Comparison of ENCODE assay signal across 10 mouse cellular contexts in the genomic region with DNA sequence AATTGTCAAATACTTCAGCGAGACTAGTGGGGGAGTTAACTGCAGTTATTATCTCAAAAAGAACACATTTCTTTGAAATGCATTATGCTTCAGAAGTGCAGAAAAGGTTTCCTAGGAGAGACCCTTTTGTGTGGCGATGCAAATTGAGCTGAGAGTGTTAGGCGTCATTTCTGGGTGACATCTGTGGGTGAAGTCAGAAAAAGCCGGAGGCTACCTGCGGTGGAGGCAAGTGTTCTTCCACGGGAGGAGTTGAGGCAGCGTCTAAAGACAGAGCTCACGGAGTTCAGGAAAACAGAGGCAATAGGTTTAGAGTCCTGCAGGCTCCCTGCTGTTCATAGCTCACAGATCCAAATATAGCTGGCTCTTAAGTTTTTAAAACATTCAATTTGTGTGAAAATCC. TPM values are rescaled to one million over a fixed set of nuclear protein-coding genes. Genes with fewer than 3 reads are reported as not detected.
DNase-seq lines count a peak whose midpoint lies in the region; ATAC-seq lines count a peak whose summit lies in the region.
"Had no signal": no experiment of that assay in that cellular context is flagged by ENCODE, and none has a peak within 500 bp of the region (broad histone marks: within the 10 kb centered on the region; RNA-seq: fewer than 3 reads in every experiment).

No protein-coding gene starts in this region.

- H3K4me1 ChIP-seq in heart, embryonic 10.5 days: no peaks in the 10 kb centered on the region
- H3K4me1 ChIP-seq in limb, embryonic 12.5 days (replicated peaks): 0 out of 2 replicates have a peak, but pooled peaks cover 3% of the 10 kb centered on the region
- peaks cover 4% of the 10 kb centered on the region for H3K4me1 ChIP-seq in limb, embryonic 10.5 days
- peaks cover 12% of the 10 kb centered on the region for H3K4me1 ChIP-seq in hindbrain, embryonic 13.5 days (replicated peaks)
- peaks cover 17% of the 10 kb centered on the region for H3K4me1 ChIP-seq in neural tube, embryonic 15.5 days

- ATAC-seq in limb, embryonic 12.5 days (ENCODE audit: insufficient number of reproducible peaks, insufficient read depth, low FRiP score, low TSS enrichment, low read depth): no peak
- ATAC-seq in hindbrain, embryonic 13.5 days (ENCODE audit: low FRiP score): no peak
- no peak for ATAC-seq in neural tube, embryonic 15.5 days (ENCODE audit: low FRiP score)
- ATAC-seq: activated CD4-positive, CD25-positive, alpha-beta regulatory T cell, adult 4 months; lung, postnatal 0 days had no signal

- no peak overlapping the region for H3K9ac ChIP-seq in limb, embryonic 12.5 days (replicated peaks)
- peak overlapping the region; percentile 19; the same call in 1 of the 2 replicates for H3K9ac ChIP-seq in hindbrain, embryonic 13.5 days
- H3K9ac ChIP-seq in neural tube, embryonic 15.5 days (replicated peaks): no peak overlapping the region

- H3K27ac ChIP-seq in heart, embryonic 10.5 days: no peak overlapping the region
- no peak overlapping the region for H3K27ac ChIP-seq in limb, embryonic 12.5 days
- H3K27ac ChIP-seq in limb, embryonic 10.5 days: no peak overlapping the region
- no peak overlapping the region for H3K27ac ChIP-seq in hindbrain, embryonic 13.5 days
- H3K27ac ChIP-seq in neural tube, embryonic 15.5 days (replicated peaks): no peak overlapping the region

- H3K36me3 ChIP-seq in heart, embryonic 10.5 days: no peaks in the 10 kb centered on the region
- no peaks in the 10 kb centered on the region for H3K36me3 ChIP-seq in limb, embryonic 12.5 days
- no peaks in the 10 kb centered on the region for H3K36me3 ChIP-seq in limb, embryonic 10.5 days
- H3K36me3 ChIP-seq in hindbrain, embryonic 13.5 days: no peaks in the 10 kb centered on the region
- H3K36me3 ChIP-seq in neural tube, embryonic 15.5 days: no peaks in the 10 kb centered on the region

- 23% methylated on average over 8 of the region's 8 CpGs for WGBS in heart, embryonic 10.5 days
- WGBS in limb, embryonic 12.5 days: 20% methylated on average over 8 of the region's 8 CpGs
- WGBS in limb, embryonic 10.5 days: 21% methylated on average over 8 of the region's 8 CpGs
- WGBS in hindbrain, embryonic 13.5 days: 7% methylated on average over 8 of the region's 8 CpGs
- 15% methylated on average over 8 of the region's 8 CpGs for WGBS in neural tube, embryonic 15.5 days

- DNase-seq in heart, adult 11 months: peak; percentile 2
- no peak for DNase-seq in heart, embryonic 10.5 days (ENCODE audit: low spot score)
- DNase-seq in limb, embryonic 10.5 days (ENCODE audit: low spot score): no peak
- DNase-seq in layer of hippocampus, adult 9-11 months: no peak
- DNase-seq in adrenal gland, postnatal 10 days: no peak

- no peak overlapping the region; the same call in 1 of the 2 replicates for H3K4me3 ChIP-seq in heart, embryonic 10.5 days
- H3K4me3 ChIP-seq in limb, embryonic 12.5 days (replicated peaks): no peak overlapping the region
- no peak overlapping the region for H3K4me3 ChIP-seq in limb, embryonic 10.5 days
- no peak overlapping the region for H3K4me3 ChIP-seq in hindbrain, embryonic 13.5 days
- H3K4me3 ChIP-seq in neural tube, embryonic 15.5 days (replicated peaks): no peak overlapping the region; the same call in 1 of the 2 replicates

- H3K9me3 ChIP-seq in heart, embryonic 10.5 days: no peaks in the 10 kb centered on the region
- no peaks in the 10 kb centered on the region for H3K9me3 ChIP-seq in limb, embryonic 12.5 days
- no peaks in the 10 kb centered on the region for H3K9me3 ChIP-seq in limb, embryonic 10.5 days (replicated peaks)
- H3K9me3 ChIP-seq in hindbrain, embryonic 13.5 days: no peaks in the 10 kb centered on the region
- H3K9me3 ChIP-seq in neural tube, embryonic 15.5 days (replicated peaks): no peaks in the 10 kb centered on the region

- no peaks in the 10 kb centered on the region for H3K27me3 ChIP-seq in heart, embryonic 10.5 days (ENCODE audit: insufficient read depth, poor library complexity, severe bottlenecking)
- peaks cover 12% of the 10 kb centered on the region; the same call in 1 of the 2 replicates for H3K27me3 ChIP-seq in limb, embryonic 12.5 days
- H3K27me3 ChIP-seq in limb, embryonic 10.5 days (ENCODE audit: low read depth, poor library complexity, severe bottlenecking): peaks cover 13% of the 10 kb centered on the region; the same call in 1 of the 2 replicates
- 0 out of 2 replicates have a peak, but pooled peaks cover 2% of the 10 kb centered on the region for H3K27me3 ChIP-seq in hindbrain, embryonic 13.5 days
- no peaks in the 10 kb centered on the region for H3K27me3 ChIP-seq in neural tube, embryonic 15.5 days (replicated peaks)

- H3K4me2 ChIP-seq in limb, embryonic 12.5 days: peak overlapping the region; percentile 5; the same call in 1 of the 2 replicates
- peak overlapping the region; percentile 41 for H3K4me2 ChIP-seq in hindbrain, embryonic 13.5 days
- peak overlapping the region; percentile 48 for H3K4me2 ChIP-seq in neural tube, embryonic 15.5 days

RNA-seq across cellular contexts. Expression of a gene that starts 44.1 kb away (rescaled TPM):
- 1.7 and 2.0 TPM in 2 replicates for polyA plus RNA-seq in heart, embryonic 10.5 days (2016; fragmentation: Nextera tagmentation; extraction: Ambion mirVana)
- 1.1 and 2.6 TPM in 2 replicates for polyA plus RNA-seq in limb, embryonic 12.5 days (2016; fragmentation: Nextera tagmentation; extraction: Ambion mirVana)
- polyA plus RNA-seq in limb, embryonic 10.5 days (2016; fragmentation: Nextera tagmentation; extraction: Ambion mirVana): 0.79 and 0.93 TPM in 2 replicates
- polyA plus RNA-seq in hindbrain, embryonic 13.5 days (2015; fragmentation: Nextera tagmentation; extraction: Ambion mirVana): 2.3 and 2.9 TPM in 2 replicates
- polyA plus RNA-seq in neural tube, embryonic 15.5 days (2015; fragmentation: Nextera tagmentation; extraction: Ambion mirVana): 7.6 and 9.9 TPM in 2 replicates
- total RNA-seq in adrenal gland, postnatal 10 days (2021): 10 to 100 TPM in 1 of 2 experiments, 1 to 10 TPM in 1; 9.8 to 11.9 TPM
